Mouse (Mus musculus) brain, adult 2 months (tissue): ENCODE data around the gene Hoxa1.

ENCODE experiments used
- DNase-seq: peaks from one replicate; pipeline ENCODE4 v3.0.0; 2011; ENCODE audit warnings: low read depth, low spot score

The Hoxa1 gene

GRCm38 (mm10) chr6:52159164-52159761 is 1.1 kb upstream of the Hoxa1 start:
- DNase-seq, result no peak

- DNase-seq, result no peak
These were observed 446 bp downstream of the Hoxa1 start for GRCm38 (mm10) chr6:52157466-52158275.

- no peak for DNase-seq
These were observed 1.4 kb downstream of the Hoxa1 start for GRCm38 (mm10) chr6:52156551-52157200.

- DNase-seq, result no peak
These were observed 2.6 kb downstream of the Hoxa1 start for GRCm38 (mm10) chr6:52155471-52155870.

- no peak for DNase-seq
These were observed 4.1 kb downstream of the Hoxa1 start for GRCm38 (mm10) chr6:52154044-52154443.

GRCm38 (mm10) chr6:52153270-52153669 is 4.8 kb downstream of the Hoxa1 start:
- DNase-seq, result no peak

GRCm38 (mm10) chr6:52152226-52153193 is 5.6 kb downstream of the Hoxa1 start:
- DNase-seq, result no peak

GRCm38 (mm10) chr6:52151571-52151970 is 6.5 kb downstream of the Hoxa1 start:
- DNase-seq, result no peak

GRCm38 (mm10) chr6:52150401-52150966 is 7.6 kb downstream of the Hoxa1 start:
- no peak for DNase-seq

GRCm38 (mm10) chr6:52139115-52139514 is 19.0 kb downstream of the Hoxa1 start:
- DNase-seq, result no peak

GRCm38 (mm10) chr6:52138576-52138975 is 19.5 kb downstream of the Hoxa1 start:
- DNase-seq, result no peak

GRCm38 (mm10) chr6:52137841-52138535 is 20.1 kb downstream of the Hoxa1 start:
- DNase-seq, result peak; percentile 43

- DNase-seq, result no peak
These were observed 34.4 kb downstream of the Hoxa1 start for GRCm38 (mm10) chr6:52123673-52124072.

GRCm38 (mm10) chr6:52121173-52121572 is 36.9 kb downstream of the Hoxa1 start:
- DNase-seq, result no peak

- peak; percentile 47 for DNase-seq
These were observed 39.0 kb downstream of the Hoxa1 start for GRCm38 (mm10) chr6:52118903-52119635.

GRCm38 (mm10) chr6:52115899-52116298 is 42.2 kb downstream of the Hoxa1 start:
- no peak for DNase-seq

GRCm38 (mm10) chr6:52111846-52112245 is 46.3 kb downstream of the Hoxa1 start:
- no peak for DNase-seq

- DNase-seq, result no peak
These were observed 50.7 kb downstream of the Hoxa1 start for GRCm38 (mm10) chr6:52107400-52107799.

- no peak for DNase-seq
These were observed 51.4 kb downstream of the Hoxa1 start for GRCm38 (mm10) chr6:52106716-52107115.

- DNase-seq, result no peak
These were observed 51.9 kb downstream of the Hoxa1 start for GRCm38 (mm10) chr6:52106178-52106577.
